ENCODE assay signal across 26 mouse cellular contexts in the genomic region with DNA sequence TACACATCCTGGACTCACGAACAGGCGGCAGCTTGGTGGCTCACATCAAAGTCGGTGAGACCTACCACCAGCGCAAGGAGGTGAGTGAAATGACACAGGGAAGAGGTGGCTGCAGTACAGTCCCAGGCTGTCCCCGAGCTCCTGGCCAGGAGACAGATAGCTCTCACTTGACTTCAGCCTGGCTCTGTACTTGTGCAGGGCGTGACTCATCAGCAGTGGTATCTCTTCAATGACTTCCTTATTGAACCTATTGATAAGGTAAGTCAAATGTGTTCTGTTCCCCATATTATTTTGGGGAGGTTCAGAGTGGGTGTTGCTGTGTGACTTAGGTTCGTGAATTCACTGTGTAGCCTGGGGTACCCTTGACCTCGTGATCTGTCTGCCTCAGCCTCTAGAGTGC. TPM values are rescaled to one million over a fixed set of nuclear protein-coding genes. Genes with fewer than 3 reads are reported as not detected.
DNase-seq lines count a peak whose midpoint lies in the region; ATAC-seq and TF ChIP-seq lines count a peak whose summit lies in the region.
"Had no signal": no experiment of that assay in that cellular context is flagged by ENCODE, and none has a peak within 500 bp of the region (broad histone marks: within the 10 kb centered on the region; RNA-seq: fewer than 3 reads in every experiment).

No protein-coding gene starts in this region.

- DNase-seq in G1E (ENCODE audit: low spot score) (no peak), MEL (ENCODE audit: low read depth, low spot score) (peak; percentile 71)
- DNase-seq in liver, embryonic 13.5 days: no peak
- DNase-seq in liver, postnatal 0 days: no peak
- DNase-seq in kidney, adult 9 months: no peak
- DNase-seq in embryo, embryonic 10.5 days (ENCODE audit: low spot score): no peak
- DNase-seq: adrenal gland, postnatal 14 days; cerebellum, adult 11-12 months; cerebellum, adult 9-10 months; embryo, embryonic 11 days; gastrocnemius, postnatal 14 days; heart, adult 2 months; heart, postnatal 14 days had no signal

- no peaks in the 10 kb centered on the region for H3K27me3 ChIP-seq in G1E (ENCODE audit: insufficient read depth, low read length)
- H3K27me3 ChIP-seq in MEL (ENCODE audit: control insufficient read depth in 1 of 2, insufficient read depth in 2 of 2, low read length in 2 of 2): no peaks in the 10 kb centered on the region
- H3K27me3 ChIP-seq in liver, embryonic 13.5 days: no peaks in the 10 kb centered on the region
- H3K27me3 ChIP-seq in liver, postnatal 0 days (ENCODE audit: insufficient read depth, low read length): no peaks in the 10 kb centered on the region
- H3K27me3 ChIP-seq in kidney, embryonic 16.5 days (ENCODE audit: insufficient read depth, low read length): no peaks in the 10 kb centered on the region
- H3K27me3 ChIP-seq: embryonic facial prominence, embryonic 15.5 days; forebrain, embryonic 12.5 days; heart, embryonic 15.5 days; hindbrain, embryonic 13.5 days; Patski had no signal

- WGBS in liver, embryonic 13.5 days (ENCODE audit: insufficient replicate concordance): 71% methylated on average over 8 of the region's 8 CpGs
- WGBS in liver, postnatal 0 days (ENCODE audit: insufficient replicate concordance): 76% methylated on average over 8 of the region's 8 CpGs
- WGBS in kidney, embryonic 16.5 days: 92% methylated on average over 8 of the region's 8 CpGs

- peaks cover 12% of the 10 kb centered on the region for H3K4me1 ChIP-seq in G1E (ENCODE audit: insufficient read depth, low read depth, low read length)
- peaks cover 3 to 10% of the 10 kb centered on the region in 2 experiments for H3K4me1 ChIP-seq in MEL (ENCODE audit: control insufficient read depth in 1 of 2, insufficient read depth in 2 of 2, low read length in 2 of 2)
- peaks cover 8% of the 10 kb centered on the region for H3K4me1 ChIP-seq in liver, embryonic 13.5 days (replicated peaks)
- no peaks in the 10 kb centered on the region for H3K4me1 ChIP-seq in liver, postnatal 0 days (ENCODE audit: insufficient read depth)
- H3K4me1 ChIP-seq in kidney, embryonic 16.5 days (ENCODE audit: insufficient read depth, low read length): no peaks in the 10 kb centered on the region
- H3K4me1 ChIP-seq: embryonic facial prominence, embryonic 15.5 days; forebrain, embryonic 12.5 days had no signal

- peak overlapping the region; percentile 30; the same call in 1 of the 2 replicates for H3K27ac ChIP-seq in MEL (ENCODE audit: control insufficient read depth, low read depth, low read length)
- no peak overlapping the region for H3K27ac ChIP-seq in liver, embryonic 13.5 days
- H3K27ac ChIP-seq in liver, postnatal 0 days (ENCODE audit: low read depth): no peak overlapping the region
- no peak overlapping the region for H3K27ac ChIP-seq in kidney, embryonic 16.5 days (ENCODE audit: low read length)
- H3K27ac ChIP-seq: embryonic facial prominence, embryonic 15.5 days; forebrain, embryonic 12.5 days; heart, adult 2 months; heart, embryonic 15.5 days; hindbrain, embryonic 13.5 days; hindbrain, postnatal 0 days had no signal

- no peaks in the 10 kb centered on the region for H3K79me2 ChIP-seq in MEL (ENCODE audit: control insufficient read depth, insufficient read depth, low read length, poor library complexity)

- no peak for TF ChIP-seq POLR2A in MEL (IDR thresholded peaks at IDR 0.05; ENCODE audit: control insufficient read depth in 1 of 2, insufficient read depth in 1 of 2, low read depth in 1 of 2, low read length in 2 of 2, poor library complexity in 1 of 2)

- H3K9ac ChIP-seq in MEL (ENCODE audit: control insufficient read depth, low read depth, low read length, poor library complexity, severe bottlenecking): 0 out of 2 replicates have a peak overlapping the region, but pooled peaks have one; percentile 0
- H3K9ac ChIP-seq in liver, embryonic 13.5 days: no peak overlapping the region
- no peak overlapping the region for H3K9ac ChIP-seq in liver, postnatal 0 days (replicated peaks)
- H3K9ac ChIP-seq in kidney, embryonic 16.5 days (replicated peaks; ENCODE audit: low read length): no peak overlapping the region
- H3K9ac ChIP-seq: embryonic facial prominence, embryonic 15.5 days; forebrain, embryonic 12.5 days; heart, embryonic 15.5 days; hindbrain, embryonic 13.5 days had no signal

- peaks cover 88% of the 10 kb centered on the region for H3K36me3 ChIP-seq in G1E (replicated peaks)
- peaks cover 3 to 10% of the 10 kb centered on the region in 2 experiments; a peak in 3 of 4 replicates for H3K36me3 ChIP-seq in MEL (ENCODE audit: control insufficient read depth in 1 of 2, insufficient read depth in 2 of 2, low read length in 2 of 2)
- peaks cover 84% of the 10 kb centered on the region for H3K36me3 ChIP-seq in liver, embryonic 13.5 days
- H3K36me3 ChIP-seq in liver, postnatal 0 days (replicated peaks; ENCODE audit: insufficient read depth, low read length): peaks cover 82% of the 10 kb centered on the region
- peaks cover 81% of the 10 kb centered on the region for H3K36me3 ChIP-seq in kidney, embryonic 16.5 days (ENCODE audit: insufficient read depth, low read length)

- TF ChIP-seq EP300 in MEL (IDR thresholded peaks at IDR 0.05; ENCODE audit: low read depth in 1 of 2, low read length in 2 of 2): peak; percentile 65 to 73
- TF ChIP-seq EP300 in liver, postnatal 0 days (IDR thresholded peaks at IDR 0.05; ENCODE audit: low read depth): no peak

- TF ChIP-seq CTCF in G1E (IDR thresholded peaks at IDR 0.05; ENCODE audit: low read depth, low read length) (no peak), MEL (IDR thresholded peaks at IDR 0.05 in 2 of 3, conservative IDR thresholded peaks at IDR 0.05 in 1 of 3; ENCODE audit: control insufficient read depth in 1 of 3, insufficient read depth in 1 of 3, low read depth in 2 of 3, low read length in 3 of 3, poor library complexity in 1 of 3, severe bottlenecking in 1 of 3) (no peak)
- no peak for TF ChIP-seq CTCF in liver, postnatal 0 days (IDR thresholded peaks at IDR 0.05; ENCODE audit: low read depth)

- H3K4me3 ChIP-seq in G1E (ENCODE audit: low read depth, low read length): no peak overlapping the region
- no peak overlapping the region for H3K4me3 ChIP-seq in MEL (ENCODE audit: control insufficient read depth in 1 of 2, insufficient read depth in 1 of 2, low read depth in 2 of 2, low read length in 2 of 2)
- no peak overlapping the region for H3K4me3 ChIP-seq in liver, embryonic 13.5 days (replicated peaks)
- H3K4me3 ChIP-seq in liver, postnatal 0 days (ENCODE audit: low read depth, low read length): no peak overlapping the region
- no peak overlapping the region for H3K4me3 ChIP-seq in kidney, embryonic 16.5 days (ENCODE audit: low read length)
- H3K4me3 ChIP-seq: embryonic facial prominence, embryonic 15.5 days; forebrain, embryonic 12.5 days; heart, adult 2 months; heart, embryonic 15.5 days; hindbrain, embryonic 13.5 days had no signal

- no peaks in the 10 kb centered on the region for H3K9me3 ChIP-seq in G1E (replicated peaks)
- H3K9me3 ChIP-seq in MEL (replicated peaks; ENCODE audit: insufficient read depth, low read length): no peaks in the 10 kb centered on the region
- H3K9me3 ChIP-seq in liver, embryonic 13.5 days (replicated peaks): no peaks in the 10 kb centered on the region
- no peaks in the 10 kb centered on the region for H3K9me3 ChIP-seq in liver, postnatal 0 days (ENCODE audit: low read length)
- no peaks in the 10 kb centered on the region for H3K9me3 ChIP-seq in kidney, embryonic 16.5 days (ENCODE audit: low read length)
- H3K9me3 ChIP-seq: embryonic facial prominence, embryonic 15.5 days; forebrain, embryonic 12.5 days; heart, embryonic 15.5 days; hindbrain, embryonic 13.5 days had no signal

- no peak for TF ChIP-seq RAD21 in MEL (IDR thresholded peaks at IDR 0.05; ENCODE audit: low read depth, low read length)

- peak; percentile 63 for ATAC-seq in G1E (ENCODE audit: extremely low read depth, insufficient number of reproducible peaks, low FRiP score, poor library complexity, severe bottlenecking)
- peak; percentile 52; the same call in 1 of the 2 replicates for ATAC-seq in liver, embryonic 13.5 days (ENCODE audit: low read depth)
- peak; percentile 23; the same call in 1 of the 2 replicates for ATAC-seq in liver, postnatal 0 days
- ATAC-seq in kidney, embryonic 16.5 days (ENCODE audit: low FRiP score, low TSS enrichment): no peak
- ATAC-seq: activated CD4-positive, CD25-positive, alpha-beta regulatory T cell, adult 4 months; forebrain, embryonic 16.5 days; hindbrain, postnatal 0 days; Patski had no signal

- no peak overlapping the region for H3K4me2 ChIP-seq in liver, embryonic 13.5 days
- H3K4me2 ChIP-seq in liver, postnatal 0 days (ENCODE audit: low read depth, low read length): no peak overlapping the region
- no peak overlapping the region for H3K4me2 ChIP-seq in kidney, embryonic 16.5 days (replicated peaks; ENCODE audit: low read depth, low read length)
- H3K4me2 ChIP-seq: embryonic facial prominence, embryonic 15.5 days; forebrain, embryonic 12.5 days; heart, embryonic 11.5 days; heart, embryonic 15.5 days; hindbrain, embryonic 13.5 days had no signal

RNA-seq across cellular contexts. Expression of a gene that starts 6.7 kb away (rescaled TPM):
- 57.9 and 91.2 TPM in 2 replicates for total RNA-seq in G1E (2014; fragmentation: Nextera tagmentation)
- 74.0 and 77.3 TPM in 2 replicates for total RNA-seq in G1E (2017)
- 60.5 and 74.4 TPM in 2 replicates for polyA plus RNA-seq in G1E (2012)
- 92.4 and 98.1 TPM in 2 replicates for total RNA-seq in MEL (2012; rRNA removed)
- polyA plus RNA-seq in MEL (2012; ENCODE audit: insufficient read depth in 1 of 2, insufficient read length in 2 of 2, low read depth in 1 of 2, low replicate concordance in 2 of 2, missing spikeins in 1 of 2): 100 to 1,000 TPM in 1 of 2 experiments, not detected in 1; 107 TPM
- polyA plus RNA-seq in liver, embryonic 13.5 days (2015; fragmentation: Nextera tagmentation; extraction: Ambion mirVana): 99.7 and 105 TPM in 2 replicates
- polyA plus RNA-seq in liver, postnatal 0 days (2015; fragmentation: Nextera tagmentation; extraction: Ambion mirVana): 110 and 121 TPM in 2 replicates
- 343 and 370 TPM in 2 replicates for polyA plus RNA-seq in kidney, embryonic 16.5 days (2015; fragmentation: Nextera tagmentation; extraction: Ambion mirVana)

RNA-seq across cellular contexts. Expression of a gene that starts 12.4 kb away (rescaled TPM):
- 23.2 and 30.2 TPM in 2 replicates for total RNA-seq in G1E (2014; fragmentation: Nextera tagmentation)
- total RNA-seq in G1E (2017): 13.8 TPM in 2 replicates
- 3.4 and 3.6 TPM in 2 replicates for polyA plus RNA-seq in G1E (2012)
- total RNA-seq in MEL (2012; rRNA removed): 6.8 and 7.9 TPM in 2 replicates
- 10 to 100 TPM in 1 of 2 experiments, not detected in 1; 28.6 TPM for polyA plus RNA-seq in MEL (2012; ENCODE audit: insufficient read depth in 1 of 2, insufficient read length in 2 of 2, low read depth in 1 of 2, low replicate concordance in 2 of 2, missing spikeins in 1 of 2)
- 11.8 and 14.4 TPM in 2 replicates for polyA plus RNA-seq in liver, embryonic 13.5 days (2015; fragmentation: Nextera tagmentation; extraction: Ambion mirVana)
- polyA plus RNA-seq in liver, postnatal 0 days (2015; fragmentation: Nextera tagmentation; extraction: Ambion mirVana): 9.2 and 10.2 TPM in 2 replicates
- polyA plus RNA-seq in kidney, embryonic 16.5 days (2015; fragmentation: Nextera tagmentation; extraction: Ambion mirVana): 42.0 and 45.0 TPM in 2 replicates

RNA-seq across cellular contexts. Expression of a gene that starts 17.0 kb away (rescaled TPM):
- total RNA-seq in G1E (2014; fragmentation: Nextera tagmentation) (not detected in 2 replicates), G1E (2017) (0.16 TPM in 1 of 2 replicates, not detected in the other), MEL (2012; rRNA removed) (0.12 and 0.20 TPM in 2 replicates)
- polyA plus RNA-seq in G1E (2012) (0.03 TPM in 1 of 2 replicates, not detected in the other), MEL (2012; ENCODE audit: insufficient read depth in 1 of 2, insufficient read length in 2 of 2, low read depth in 1 of 2, low replicate concordance in 2 of 2, missing spikeins in 1 of 2) (under 1 TPM in 1 of 2 experiments, not detected in 1; 0.29 TPM)
- 0.10 TPM in 1 of 2 replicates, not detected in the other for polyA plus RNA-seq in liver, embryonic 13.5 days (2015; fragmentation: Nextera tagmentation; extraction: Ambion mirVana)
- not detected in 2 replicates for polyA plus RNA-seq in liver, postnatal 0 days (2015; fragmentation: Nextera tagmentation; extraction: Ambion mirVana)
- polyA plus RNA-seq in kidney, embryonic 16.5 days (2015; fragmentation: Nextera tagmentation; extraction: Ambion mirVana): 0.15 and 0.35 TPM in 2 replicates
- total RNA-seq: adrenal gland, adult 18-20 months; adrenal gland, postnatal 14 days; gastrocnemius, adult 18-20 months; gastrocnemius, postnatal 14 days; hindbrain, postnatal 0 days had no signal
- polyA plus RNA-seq: activated CD4-positive, CD25-positive, alpha-beta regulatory T cell, adult 4 months; embryonic facial prominence, embryonic 11.5 days; forebrain, embryonic 12.5 days; heart, adult 2 months had no signal

RNA-seq across cellular contexts. Expression of a gene that starts 22.0 kb away (rescaled TPM):
- total RNA-seq in G1E (2014; fragmentation: Nextera tagmentation) (323 and 337 TPM in 2 replicates), G1E (2017) (175 and 181 TPM in 2 replicates), MEL (2012; rRNA removed) (161 and 187 TPM in 2 replicates)
- polyA plus RNA-seq in G1E (2012) (21.6 and 56.6 TPM in 2 replicates), MEL (2012; ENCODE audit: insufficient read depth in 1 of 2, insufficient read length in 2 of 2, low read depth in 1 of 2, low replicate concordance in 2 of 2, missing spikeins in 1 of 2) (100 to 1,000 TPM; 133 to 256 TPM)
- polyA plus RNA-seq in liver, embryonic 13.5 days (2015; fragmentation: Nextera tagmentation; extraction: Ambion mirVana): 149 and 170 TPM in 2 replicates
- polyA plus RNA-seq in liver, postnatal 0 days (2015; fragmentation: Nextera tagmentation; extraction: Ambion mirVana): 45.3 and 51.4 TPM in 2 replicates
- 238 and 244 TPM in 2 replicates for polyA plus RNA-seq in kidney, embryonic 16.5 days (2015; fragmentation: Nextera tagmentation; extraction: Ambion mirVana)

RNA-seq across cellular contexts. Expression of a gene that starts 45.2 kb away (rescaled TPM):
- 23.3 and 24.5 TPM in 2 replicates for total RNA-seq in G1E (2014; fragmentation: Nextera tagmentation)
- 15.0 and 16.7 TPM in 2 replicates for total RNA-seq in G1E (2017)
- polyA plus RNA-seq in G1E (2012): 10.0 and 10.7 TPM in 2 replicates
- 3.4 and 3.6 TPM in 2 replicates for total RNA-seq in MEL (2012; rRNA removed)
- 1 to 10 TPM in 1 of 2 experiments, not detected in 1; 6.6 TPM for polyA plus RNA-seq in MEL (2012; ENCODE audit: insufficient read depth in 1 of 2, insufficient read length in 2 of 2, low read depth in 1 of 2, low replicate concordance in 2 of 2, missing spikeins in 1 of 2)
- 5.7 and 6.3 TPM in 2 replicates for polyA plus RNA-seq in liver, embryonic 13.5 days (2015; fragmentation: Nextera tagmentation; extraction: Ambion mirVana)
- 11.3 and 12.1 TPM in 2 replicates for polyA plus RNA-seq in liver, postnatal 0 days (2015; fragmentation: Nextera tagmentation; extraction: Ambion mirVana)
- 12.9 and 14.9 TPM in 2 replicates for polyA plus RNA-seq in kidney, embryonic 16.5 days (2015; fragmentation: Nextera tagmentation; extraction: Ambion mirVana)
